Mouse (Mus musculus): Measurements from ENCODE around the gene Coro1c.

Gene Coro1c

DNA sequence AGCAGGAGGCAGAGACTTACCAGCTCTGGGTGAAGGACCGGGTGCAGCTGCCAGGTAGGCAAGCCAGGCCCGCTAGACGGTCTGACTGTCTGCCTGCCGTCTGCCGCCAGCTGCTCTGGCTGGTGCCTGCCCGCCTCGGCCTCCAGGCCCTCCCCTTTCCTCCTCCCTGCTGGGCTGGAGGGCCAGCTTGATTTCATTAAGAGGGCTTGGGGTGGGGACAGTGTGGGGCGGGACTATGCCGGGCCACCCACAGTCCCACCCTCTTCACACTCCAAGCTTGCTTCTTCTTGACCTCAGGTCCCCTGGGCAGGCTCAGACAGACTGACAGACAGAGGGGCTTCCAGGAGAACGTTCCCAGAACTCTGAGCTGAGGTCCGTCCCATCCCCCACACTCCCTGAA lies 108.3 kb downstream of the Coro1c start, which contains the start of gene Tmem119:
Tmem119 (minus strand) TSS at position 237 of the 400 bp plus-strand sequence.
- DNase-seq (ENCODE audit: extremely low read depth, low read depth, low spot score) = no peak

GRCm38 (mm10) chr5:113799691-113800090 lies 108.9 kb downstream of the Coro1c start:
- no peak for DNase-seq (ENCODE audit: extremely low read depth, low read depth, low spot score)

DNA sequence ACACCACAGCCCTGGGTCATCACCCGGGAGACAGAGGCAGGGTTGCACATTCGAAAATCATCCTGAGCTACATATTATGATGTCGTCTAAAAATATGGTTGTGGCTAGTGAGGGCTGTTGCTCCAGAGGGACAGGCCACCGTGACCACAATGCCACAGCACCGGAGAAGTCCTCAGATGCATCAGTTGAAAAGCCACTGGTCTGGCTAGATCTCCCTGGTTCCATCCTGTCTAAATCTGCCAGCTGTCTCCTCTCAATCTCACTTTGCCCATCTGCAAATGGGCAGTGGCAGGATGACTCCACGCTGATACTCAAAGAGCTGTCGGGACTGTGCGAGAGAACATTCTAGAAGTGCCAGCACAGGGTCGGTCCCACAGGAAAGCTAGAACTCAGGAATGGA lies 110.0 kb downstream of the Coro1c start:
- DNase-seq (ENCODE audit: extremely low read depth, low read depth, low spot score) = no peak

DNA sequence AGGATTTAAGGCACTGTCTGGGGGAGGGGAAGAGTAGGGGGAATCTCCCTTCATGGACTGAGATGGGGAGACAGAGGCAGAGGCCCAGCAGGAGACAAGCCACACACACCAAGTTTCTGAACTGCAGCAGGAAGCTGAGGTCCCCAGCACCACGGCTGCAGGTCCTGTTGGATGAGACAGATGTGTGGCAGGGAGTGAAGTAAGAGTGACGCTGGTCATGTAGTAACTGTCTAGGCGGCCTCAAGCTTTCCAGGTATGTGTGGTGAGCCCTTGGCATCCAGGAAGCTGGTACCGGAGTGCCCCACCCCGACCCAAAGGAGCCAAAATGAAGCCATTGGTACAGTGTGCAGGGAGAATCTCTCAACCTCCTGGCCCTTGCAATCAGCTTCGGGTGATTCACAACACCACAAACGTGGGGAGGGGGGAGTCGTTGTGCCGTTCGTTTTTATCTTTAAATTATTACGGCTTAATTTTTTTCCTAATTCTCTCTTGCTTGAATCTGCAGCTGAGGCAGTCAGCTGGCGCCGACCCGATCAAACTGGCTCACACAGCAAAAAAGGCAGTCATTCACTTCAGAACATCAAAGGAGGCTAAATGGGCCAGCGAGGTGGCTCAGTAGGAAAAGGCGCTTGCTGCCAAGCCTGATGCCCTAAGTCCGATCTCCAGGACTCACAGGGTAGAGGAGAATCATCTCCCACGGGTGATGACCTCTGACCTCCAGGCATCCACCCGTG lies 111.2 kb downstream of the Coro1c start:
- no peak for DNase-seq (ENCODE audit: extremely low read depth, low read depth, low spot score)

- DNase-seq (ENCODE audit: extremely low read depth, low read depth, low spot score) = no peak
These were observed 112.0 kb downstream of the Coro1c start for GRCm38 (mm10) chr5:113796401-113797148.

Data from fat pad, adult 2 months (tissue).